Mouse (Mus musculus): ENCODE measurements around the gene Dlg2. TPM values are rescaled to one million over a fixed set of nuclear protein-coding genes. Genes with fewer than 3 reads are reported as not detected.

The Dlg2 gene
- polyA plus RNA-seq, 1 experiment from 2014 or later = 10.0 TPM

- Histone ChIP-seq H3K4me1 (ENCODE audit: control insufficient read depth in 2 of 2, insufficient read depth in 2 of 2, low read length in 2 of 2) (no peaks in the 10 kb centered on the region), H3K27ac (replicated peaks in 1 of 2; ENCODE audit: control insufficient read depth in 1 of 2, insufficient read depth in 1 of 2, low read depth in 2 of 2, low read length in 2 of 2) (no peak overlapping the region), H3K4me2 (ENCODE audit: low read length) (0 out of 2 replicates have a peak overlapping the region, but pooled peaks have one; percentile 16), H3K36me3 (ENCODE audit: control insufficient read depth, insufficient read depth, low read length) (no peaks in the 10 kb centered on the region), H3K9ac (ENCODE audit: low read length) (no peak overlapping the region), H3K4me3 (ENCODE audit: control insufficient read depth in 1 of 2, insufficient read depth in 1 of 2, low read depth in 1 of 2, low read length in 2 of 2) (no peak overlapping the region), H3K9me3 (ENCODE audit: control insufficient read depth, low read length) (no peaks in the 10 kb centered on the region), H3K27me3 (ENCODE audit: control insufficient read depth, insufficient read depth, low read length) (no peaks in the 10 kb centered on the region)
- no peak for ATAC-seq (ENCODE audit: insufficient number of reproducible peaks, insufficient read depth, low FRiP score, low read depth)
- whole genome bisulfite sequencing = 0% methylated on average over 5 of the region's 5 CpGs
Observed at GRCm38 (mm10) chr7:91226442-91226841, 750.0 kb downstream of the Dlg2 start.

- Histone ChIP-seq H3K9me3 (ENCODE audit: control insufficient read depth, low read length) (no peaks in the 10 kb centered on the region), H3K4me3 (ENCODE audit: control insufficient read depth in 1 of 2, insufficient read depth in 1 of 2, low read depth in 1 of 2, low read length in 2 of 2) (no peak overlapping the region), H3K36me3 (ENCODE audit: control insufficient read depth, insufficient read depth, low read length) (no peaks in the 10 kb centered on the region), H3K9ac (ENCODE audit: low read length) (no peak overlapping the region), H3K4me2 (ENCODE audit: low read length) (no peak overlapping the region), H3K4me1 (ENCODE audit: control insufficient read depth in 2 of 2, insufficient read depth in 2 of 2, low read length in 2 of 2) (no peaks in the 10 kb centered on the region), H3K27ac (replicated peaks in 1 of 2; ENCODE audit: control insufficient read depth in 1 of 2, insufficient read depth in 1 of 2, low read depth in 2 of 2, low read length in 2 of 2) (no peak overlapping the region), H3K27me3 (ENCODE audit: control insufficient read depth, insufficient read depth, low read length) (no peaks in the 10 kb centered on the region)
- ATAC-seq (ENCODE audit: insufficient number of reproducible peaks, insufficient read depth, low FRiP score, low read depth) = no peak
- 75% methylated on average over 4 of the region's 4 CpGs for WGBS
Observed at GRCm38 (mm10) chr7:91241718-91242117, 765.2 kb downstream of the Dlg2 start.

GRCm38 (mm10) chr7:91261672-91262030 lies 785.2 kb downstream of the Dlg2 start:
- H3K9ac ChIP-seq (ENCODE audit: low read length) = no peak overlapping the region
- peaks cover 0 to 9% of the 10 kb centered on the region in 2 experiments; a peak in 1 of 4 replicates for H3K4me1 ChIP-seq (ENCODE audit: control insufficient read depth in 2 of 2, insufficient read depth in 2 of 2, low read length in 2 of 2)
- no peaks in the 10 kb centered on the region for H3K36me3 ChIP-seq (ENCODE audit: control insufficient read depth, insufficient read depth, low read length)
- H3K27ac ChIP-seq (replicated peaks in 1 of 2; ENCODE audit: control insufficient read depth in 1 of 2, insufficient read depth in 1 of 2, low read depth in 2 of 2, low read length in 2 of 2) = no peak overlapping the region
- ATAC-seq (ENCODE audit: insufficient number of reproducible peaks, insufficient read depth, low FRiP score, low read depth) = no peak
- H3K9me3 ChIP-seq (ENCODE audit: control insufficient read depth, low read length) = no peaks in the 10 kb centered on the region
- 0% methylated on average over 5 of the region's 5 CpGs for WGBS
- H3K4me3 ChIP-seq (ENCODE audit: control insufficient read depth in 1 of 2, insufficient read depth in 1 of 2, low read depth in 1 of 2, low read length in 2 of 2) = peak overlapping the region in 1 of 2 experiments; percentile 38; a peak in 2 of 4 replicates
- peaks cover 16% of the 10 kb centered on the region for H3K27me3 ChIP-seq (ENCODE audit: control insufficient read depth, insufficient read depth, low read length)
- peak overlapping the region; percentile 75 for H3K4me2 ChIP-seq (ENCODE audit: low read length)

GRCm38 (mm10) chr7:91262031-91262951 lies 785.8 kb downstream of the Dlg2 start:
- Histone ChIP-seq H3K9me3 (ENCODE audit: control insufficient read depth, low read length) (no peaks in the 10 kb centered on the region), H3K9ac (ENCODE audit: low read length) (no peak overlapping the region; the same call in 1 of the 2 replicates), H3K27ac (replicated peaks in 1 of 2; ENCODE audit: control insufficient read depth in 1 of 2, insufficient read depth in 1 of 2, low read depth in 2 of 2, low read length in 2 of 2) (no peak overlapping the region), H3K27me3 (ENCODE audit: control insufficient read depth, insufficient read depth, low read length) (peaks cover 16% of the 10 kb centered on the region), H3K4me3 (ENCODE audit: control insufficient read depth in 1 of 2, insufficient read depth in 1 of 2, low read depth in 1 of 2, low read length in 2 of 2) (peak overlapping the region; percentile 22 to 38), H3K4me2 (ENCODE audit: low read length) (peak overlapping the region; percentile 75), H3K4me1 (ENCODE audit: control insufficient read depth in 2 of 2, insufficient read depth in 2 of 2, low read length in 2 of 2) (peaks cover 0 to 9% of the 10 kb centered on the region in 2 experiments; a peak in 1 of 4 replicates), H3K36me3 (ENCODE audit: control insufficient read depth, insufficient read depth, low read length) (no peaks in the 10 kb centered on the region)
- under 1% methylated on average over 34 of the region's 34 CpGs for WGBS
- no peak for ATAC-seq (ENCODE audit: insufficient number of reproducible peaks, insufficient read depth, low FRiP score, low read depth)

GRCm38 (mm10) chr7:91262998-91263397 lies 786.5 kb downstream of the Dlg2 start:
- no peak for ATAC-seq (ENCODE audit: insufficient number of reproducible peaks, insufficient read depth, low FRiP score, low read depth)
- 3% methylated on average over 9 of the region's 9 CpGs for WGBS

GRCm38 (mm10) chr7:91267764-91268163 lies 791.3 kb downstream of the Dlg2 start:
- Histone ChIP-seq H3K27ac (replicated peaks in 1 of 2; ENCODE audit: control insufficient read depth in 1 of 2, insufficient read depth in 1 of 2, low read depth in 2 of 2, low read length in 2 of 2) (no peak overlapping the region), H3K27me3 (ENCODE audit: control insufficient read depth, insufficient read depth, low read length) (peaks cover 13% of the 10 kb centered on the region)
- 7% methylated on average over 1 of the region's 1 CpGs for WGBS

More at GRCm38 (mm10) chr7:91262998-91263397, 786.5 kb downstream of the Dlg2 start:
- H3K4me3 ChIP-seq (ENCODE audit: control insufficient read depth in 1 of 2, insufficient read depth in 1 of 2, low read depth in 1 of 2, low read length in 2 of 2) = peak overlapping the region; percentile 22 to 38; a peak in 3 of 4 replicates
- H3K27ac ChIP-seq (replicated peaks in 1 of 2; ENCODE audit: control insufficient read depth in 1 of 2, insufficient read depth in 1 of 2, low read depth in 2 of 2, low read length in 2 of 2) = no peak overlapping the region
- no peaks in the 10 kb centered on the region for H3K36me3 ChIP-seq (ENCODE audit: control insufficient read depth, insufficient read depth, low read length)
- H3K4me1 ChIP-seq (ENCODE audit: control insufficient read depth in 2 of 2, insufficient read depth in 2 of 2, low read length in 2 of 2) = peaks cover 0 to 9% of the 10 kb centered on the region in 2 experiments; a peak in 1 of 4 replicates
- H3K9ac ChIP-seq (ENCODE audit: low read length) = no peak overlapping the region
- H3K27me3 ChIP-seq (ENCODE audit: control insufficient read depth, insufficient read depth, low read length) = peaks cover 16% of the 10 kb centered on the region
- H3K4me2 ChIP-seq (ENCODE audit: low read length) = peak overlapping the region; percentile 75
- no peaks in the 10 kb centered on the region for H3K9me3 ChIP-seq (ENCODE audit: control insufficient read depth, low read length)

GRCm38 (mm10) chr7:91284167-91284566 lies 807.7 kb downstream of the Dlg2 start:
- Histone ChIP-seq H3K9ac (ENCODE audit: low read length) (no peak overlapping the region), H3K27ac (replicated peaks in 1 of 2; ENCODE audit: control insufficient read depth in 1 of 2, insufficient read depth in 1 of 2, low read depth in 2 of 2, low read length in 2 of 2) (no peak overlapping the region), H3K27me3 (ENCODE audit: control insufficient read depth, insufficient read depth, low read length) (no peaks in the 10 kb centered on the region), H3K4me1 (ENCODE audit: control insufficient read depth in 2 of 2, insufficient read depth in 2 of 2, low read length in 2 of 2) (no peaks in the 10 kb centered on the region), H3K36me3 (ENCODE audit: control insufficient read depth, insufficient read depth, low read length) (no peaks in the 10 kb centered on the region), H3K4me2 (ENCODE audit: low read length) (no peak overlapping the region), H3K4me3 (ENCODE audit: control insufficient read depth in 1 of 2, insufficient read depth in 1 of 2, low read depth in 1 of 2, low read length in 2 of 2) (no peak overlapping the region), H3K9me3 (ENCODE audit: control insufficient read depth, low read length) (no peaks in the 10 kb centered on the region)
- no peak for ATAC-seq (ENCODE audit: insufficient number of reproducible peaks, insufficient read depth, low FRiP score, low read depth)
- 87% methylated on average over 3 of the region's 3 CpGs for WGBS

More at GRCm38 (mm10) chr7:91267764-91268163, 791.3 kb downstream of the Dlg2 start:
- Histone ChIP-seq H3K4me1 (ENCODE audit: control insufficient read depth in 2 of 2, insufficient read depth in 2 of 2, low read length in 2 of 2) (0 out of 4 replicates have a peak, but pooled peaks cover 0 to under 1% of the 10 kb centered on the region in 2 experiments), H3K36me3 (ENCODE audit: control insufficient read depth, insufficient read depth, low read length) (no peaks in the 10 kb centered on the region), H3K9me3 (ENCODE audit: control insufficient read depth, low read length) (no peaks in the 10 kb centered on the region), H3K4me2 (ENCODE audit: low read length) (no peak overlapping the region), H3K4me3 (ENCODE audit: control insufficient read depth in 1 of 2, insufficient read depth in 1 of 2, low read depth in 1 of 2, low read length in 2 of 2) (no peak overlapping the region), H3K9ac (ENCODE audit: low read length) (no peak overlapping the region)
- no peak for ATAC-seq (ENCODE audit: insufficient number of reproducible peaks, insufficient read depth, low FRiP score, low read depth)
